Mouse (Mus musculus): ENCODE data around the gene Thumpd2. TPM values are rescaled to one million over a fixed set of nuclear protein-coding genes. Genes with fewer than 3 reads are reported as not detected.

Gene Thumpd2
- polyA plus RNA-seq (2017; shearing (Covaris generic)) = 17.6 TPM

GRCm38 (mm10) chr17:81064979-81065311 is at the start of gene Thumpd2:
TSS of gene Thumpd2 (minus strand) at chr17:81065082.

Other genes starting within 250 kb of the Thumpd2 start
- not detected for gene Tmem178, start 120.5 kb downstream of the Thumpd2 start, polyA plus RNA-seq (2017; shearing (Covaris generic))

Measured in activated CD4-positive, CD25-positive, alpha-beta regulatory T cell, adult 9 weeks (primary cell).